Mouse (Mus musculus) liver, embryonic 13.5 days (tissue): ENCODE data around the gene Cnpy1. TPM values are rescaled to one million over a fixed set of nuclear protein-coding genes. Genes with fewer than 3 reads are reported as not detected.

Source experiments
- ATAC-seq: fragments of 200-750 bp; cut with Nextera tagmentation; 2 replicates; pipeline ENCODE4 v1.8.0; 2017; ENCODE audit warnings: low read depth, mild to moderate bottlenecking, moderate number of reproducible peaks, moderate library complexity
- DNase-seq: peaks from one replicate; pipeline ENCODE4 v3.0.0; 2022
- H3K27ac ChIP-seq: fragments of 300-500 bp; sonication (generic); 2 replicates; pipeline ENCODE4 v1.5.1; 2015; ENCODE audit warnings: moderate library complexity, mild to moderate bottlenecking, inconsistent platforms
- H3K27me3 ChIP-seq: fragments of 300-500 bp; sonication (generic); 2 replicates; pipeline ENCODE4 v1.6.1; 2015; ENCODE audit warnings: mild to moderate bottlenecking, inconsistent platforms
- H3K36me3 ChIP-seq: fragments of 300-500 bp; sonication (generic); 2 replicates; pipeline ENCODE4 v1.6.1; 2015; ENCODE audit warnings: mild to moderate bottlenecking, inconsistent platforms
- H3K4me1 ChIP-seq: fragments of 300-500 bp; sonication (generic); replicated peaks from 2 replicates; pipeline ENCODE4 v1.6.1; 2015; ENCODE audit warnings: inconsistent platforms
- H3K4me2 ChIP-seq: fragments of 300-500 bp; sonication (generic); 2 replicates; pipeline ENCODE4 v1.6.1; 2015; ENCODE audit warnings: inconsistent platforms, mild to moderate bottlenecking, moderate library complexity
- H3K4me3 ChIP-seq: fragments of 300-500 bp; sonication (generic); replicated peaks from 2 replicates; pipeline ENCODE4 v1.5.1; 2015; ENCODE audit warnings: mild to moderate bottlenecking, inconsistent platforms
- H3K9ac ChIP-seq: fragments of 300-500 bp; sonication (generic); 2 replicates; pipeline ENCODE4 v1.6.1; 2015; ENCODE audit warnings: mild to moderate bottlenecking, inconsistent platforms
- H3K9me3 ChIP-seq: fragments of 300-500 bp; sonication (generic); replicated peaks from 2 replicates; pipeline ENCODE4 v1.6.1; 2016; ENCODE audit warnings: inconsistent platforms
- WGBS: fragments of 180-500 bp; shearing (Covaris S2); methylation state at CpG from one replicate; pipeline ENCODE4 v1.1.7; 2015; ENCODE audit not compliant: insufficient replicate concordance; 5-methylcytosine and 5-hydroxymethylcytosine counted together
- polyA plus RNA-seq: library from polyadenylated mRNA; unstranded; fragments of >200 nt; fragmentation: Nextera tagmentation; extraction: Ambion mirVana; gene quantifications from 2 replicates; pipeline ENCODE4 v1.2.1, GENCODE M21; 2015

The Cnpy1 gene
- polyA plus RNA-seq, 1 experiment from 2014 or later = 0.03 TPM

GRCm38 (mm10) chr5:28159072-28159458, 86.5 kb downstream of the Cnpy1 start:
- Histone ChIP-seq H3K4me2 (no peak overlapping the region), H3K9me3 (no peaks in the 10 kb centered on the region), H3K27ac (no peak overlapping the region), H3K4me3 (no peak overlapping the region), H3K9ac (no peak overlapping the region), H3K36me3 (no peaks in the 10 kb centered on the region), H3K4me1 (no peaks in the 10 kb centered on the region), H3K27me3 (peaks cover 96% of the 10 kb centered on the region)
- no peak for DNase-seq
- 2% methylated on average over 15 of the region's 15 CpGs for WGBS
- ATAC-seq = no peak

DNA sequence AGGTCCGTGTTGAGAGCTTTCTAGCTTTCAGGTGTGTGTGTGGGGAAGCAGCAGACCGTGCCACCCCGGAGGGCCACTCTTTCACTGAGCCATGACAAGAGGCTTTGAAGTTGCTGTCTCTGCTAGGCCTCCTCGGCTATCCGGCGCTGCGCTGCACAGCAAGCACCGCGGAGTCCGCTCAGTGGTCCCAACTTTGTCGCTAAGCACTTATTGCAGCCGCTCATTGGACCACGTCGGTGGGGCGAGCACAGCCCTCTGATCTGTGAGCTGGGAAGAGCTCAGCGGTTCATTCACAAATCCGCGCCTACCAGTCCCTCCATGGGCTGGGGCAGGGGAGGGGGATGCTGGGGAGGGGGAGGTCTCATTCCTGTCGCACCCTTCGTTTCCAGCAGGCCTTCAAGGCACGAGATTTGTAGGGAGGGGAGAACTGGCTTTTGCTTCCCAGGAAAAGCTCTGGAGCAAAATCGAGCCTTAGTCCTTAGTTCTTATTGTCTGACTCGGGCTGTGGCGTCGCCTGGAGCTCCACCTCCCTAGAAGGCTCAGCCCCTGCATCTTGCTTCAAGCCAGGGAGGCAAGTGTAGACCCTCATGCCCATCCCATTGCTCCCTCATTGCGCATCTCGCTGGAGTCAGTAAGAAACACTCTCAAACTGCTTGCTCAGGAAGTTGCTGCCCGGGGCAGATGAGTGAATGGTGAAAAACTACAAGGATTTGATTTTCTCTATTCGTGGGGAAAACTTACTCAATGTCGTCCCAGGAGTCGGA, 87.1 kb downstream of the Cnpy1 start:
- no peak for DNase-seq
- no peak overlapping the region for H3K27ac ChIP-seq
- H3K36me3 ChIP-seq = no peaks in the 10 kb centered on the region
- H3K4me1 ChIP-seq = no peaks in the 10 kb centered on the region
- 3% methylated on average over 31 of the region's 31 CpGs for whole genome bisulfite sequencing
- no peak overlapping the region for H3K4me2 ChIP-seq
- ATAC-seq = no peak
- H3K9ac ChIP-seq = no peak overlapping the region
- H3K4me3 ChIP-seq = no peak overlapping the region
- peaks cover 95% of the 10 kb centered on the region for H3K27me3 ChIP-seq
- no peaks in the 10 kb centered on the region for H3K9me3 ChIP-seq

GRCm38 (mm10) chr5:28157781-28158180, 87.8 kb downstream of the Cnpy1 start:
- H3K9me3 ChIP-seq = no peaks in the 10 kb centered on the region
- DNase-seq = no peak
- ATAC-seq = no peak
- H3K27ac ChIP-seq = no peak overlapping the region
- no peak overlapping the region for H3K9ac ChIP-seq
- no peak overlapping the region for H3K4me2 ChIP-seq
- H3K27me3 ChIP-seq = peaks cover 94% of the 10 kb centered on the region
- no peak overlapping the region for H3K4me3 ChIP-seq
- H3K4me1 ChIP-seq = no peaks in the 10 kb centered on the region
- 5% methylated on average over 17 of the region's 17 CpGs for WGBS
- no peaks in the 10 kb centered on the region for H3K36me3 ChIP-seq

GRCm38 (mm10) chr5:28157044-28157730, 88.4 kb downstream of the Cnpy1 start:
- no peaks in the 10 kb centered on the region for H3K9me3 ChIP-seq
- 7% methylated on average over 9 of the region's 9 CpGs for WGBS

More at GRCm38 (mm10) chr5:28157044-28157730, 88.4 kb downstream of the Cnpy1 start:
- H3K4me1 ChIP-seq = no peaks in the 10 kb centered on the region
- H3K9ac ChIP-seq = no peak overlapping the region
- no peak overlapping the region for H3K4me2 ChIP-seq
- ATAC-seq = no peak
- H3K36me3 ChIP-seq = no peaks in the 10 kb centered on the region
- H3K27me3 ChIP-seq = peaks cover 92% of the 10 kb centered on the region
- DNase-seq = no peak
- H3K27ac ChIP-seq = no peak overlapping the region
- no peak overlapping the region for H3K4me3 ChIP-seq

Other genes starting within 250 kb of the Cnpy1 start
- 43.6 and 48.7 TPM in 2 replicates for gene Insig1, start 174.4 kb downstream of the Cnpy1 start, polyA plus RNA-seq
- gene En2, start 80.1 kb downstream of the Cnpy1 start, polyA plus RNA-seq = not detected in 2 replicates
- 5.7 and 7.3 TPM in 2 replicates for gene Rbm33, start 71.3 kb upstream of the Cnpy1 start, polyA plus RNA-seq
- gene Shh, start 221.4 kb upstream of the Cnpy1 start, polyA plus RNA-seq = 0.08 TPM in 1 of 2 replicates, not detected in the other